Mouse (Mus musculus) hindbrain, embryonic 15.5 days (tissue): ENCODE measurements around the gene B3gnt9. TPM values are rescaled to one million over a fixed set of nuclear protein-coding genes. Genes with fewer than 3 reads are reported as not detected.

Source experiments
- ATAC-seq: fragments of 200-750 bp; cut with Nextera tagmentation; 2 replicates; pipeline ENCODE4 v1.8.0; 2017; ENCODE audit warnings: low read depth, moderate number of reproducible peaks, moderate TSS enrichment; ENCODE audit not compliant: low FRiP score
- H3K27ac ChIP-seq: fragments of 300-500 bp; sonication (generic); replicated peaks from 2 replicates; pipeline ENCODE4 v1.5.1; 2015; ENCODE audit warnings: mild to moderate bottlenecking, inconsistent platforms
- H3K27me3 ChIP-seq: fragments of 300-500 bp; sonication (generic); 2 replicates; pipeline ENCODE4 v1.6.1; 2015; ENCODE audit warnings: control low read depth, inconsistent platforms
- H3K36me3 ChIP-seq: fragments of 300-500 bp; sonication (generic); 2 replicates; pipeline ENCODE4 v1.6.1; 2015; ENCODE audit warnings: control low read depth, inconsistent platforms
- H3K4me1 ChIP-seq: fragments of 300-500 bp; sonication (generic); replicated peaks from 2 replicates; pipeline ENCODE4 v1.6.1; 2015; ENCODE audit warnings: control low read depth, inconsistent platforms
- H3K4me2 ChIP-seq: fragments of 300-500 bp; sonication (generic); 2 replicates; pipeline ENCODE4 v1.6.1; 2015; ENCODE audit warnings: moderate library complexity, mild to moderate bottlenecking, inconsistent platforms
- H3K4me3 ChIP-seq: fragments of 300-500 bp; sonication (generic); 2 replicates; pipeline ENCODE4 v1.5.1; 2015; ENCODE audit warnings: mild to moderate bottlenecking, inconsistent platforms
- H3K9ac ChIP-seq: fragments of 300-500 bp; sonication (generic); 2 replicates; pipeline ENCODE4 v1.6.1; 2015; ENCODE audit warnings: inconsistent platforms
- H3K9me3 ChIP-seq: fragments of 300-500 bp; sonication (generic); 2 replicates; pipeline ENCODE4 v1.6.1; 2016; ENCODE audit warnings: control low read depth, inconsistent platforms
- WGBS: fragments of 180-500 bp; shearing (Covaris S2); methylation state at CpG from one replicate; pipeline ENCODE4 v1.1.7; 2015; 5-methylcytosine and 5-hydroxymethylcytosine counted together
- polyA plus RNA-seq: library from polyadenylated mRNA; unstranded; fragments of >200 nt; fragmentation: Nextera tagmentation; extraction: Ambion mirVana; gene quantifications from 2 replicates; pipeline ENCODE4 v1.2.1, GENCODE M21; 2015

B3gnt9 gene
- polyA plus RNA-seq: 9.9 TPM in 2 replicates

DNA sequence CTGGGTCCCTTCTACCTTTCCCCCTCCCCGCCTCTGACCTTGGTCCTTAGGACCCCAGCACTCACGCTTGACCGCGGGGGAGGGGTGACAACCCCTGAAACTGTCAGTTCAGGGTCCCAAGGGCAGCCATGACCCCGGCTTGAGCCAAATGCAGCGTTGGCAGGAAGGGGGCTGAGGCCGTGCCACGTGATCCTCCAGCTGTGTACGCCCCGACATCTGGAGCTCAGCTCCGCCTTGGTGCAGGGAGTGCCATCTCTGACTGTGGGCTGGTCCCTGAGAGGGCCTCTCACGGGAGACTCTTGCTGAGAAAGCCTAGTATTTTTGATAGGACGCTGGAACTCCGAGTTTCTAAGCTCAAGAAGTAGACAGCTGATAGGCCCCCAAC, at the start of gene B3gnt9:
TSS of gene B3gnt9 (minus strand) at position 188 of the 385 bp plus-strand sequence.
- peaks cover 47% of the 10 kb centered on the region for H3K27me3 ChIP-seq
- 6% methylated on average over 14 of the region's 14 CpGs for WGBS
- peak within 1 kb of the TSS; percentile 60 for H3K9ac ChIP-seq
- H3K4me1 ChIP-seq: peaks cover 33% of the 10 kb centered on the region
- no peaks in the 10 kb centered on the region for H3K9me3 ChIP-seq
- H3K4me3 ChIP-seq: peak within 1 kb of the TSS; percentile 54
- peak within 1 kb of the TSS; percentile 63 for H3K27ac ChIP-seq
- H3K36me3 ChIP-seq: peaks cover 13% of the 10 kb centered on the region
- peak; percentile 31; the same call in 1 of the 2 replicates for ATAC-seq
- peak within 1 kb of the TSS; percentile 98 for H3K4me2 ChIP-seq

- peaks cover 61% of the 10 kb centered on the region for H3K36me3 ChIP-seq
- peaks cover 29% of the 10 kb centered on the region for H3K4me1 ChIP-seq
- no peak for ATAC-seq
- no peaks in the 10 kb centered on the region for H3K9me3 ChIP-seq
- H3K4me2 ChIP-seq: no peak overlapping the region
- 84% methylated on average over 9 of the region's 9 CpGs for WGBS
- no peak overlapping the region for H3K9ac ChIP-seq
- no peak overlapping the region for H3K4me3 ChIP-seq
- H3K27me3 ChIP-seq: no peaks in the 10 kb centered on the region
- no peak overlapping the region for H3K27ac ChIP-seq
These were observed 48.9 kb upstream of the B3gnt9 start for GRCm38 (mm10) chr8:105303874-105304273.

DNA sequence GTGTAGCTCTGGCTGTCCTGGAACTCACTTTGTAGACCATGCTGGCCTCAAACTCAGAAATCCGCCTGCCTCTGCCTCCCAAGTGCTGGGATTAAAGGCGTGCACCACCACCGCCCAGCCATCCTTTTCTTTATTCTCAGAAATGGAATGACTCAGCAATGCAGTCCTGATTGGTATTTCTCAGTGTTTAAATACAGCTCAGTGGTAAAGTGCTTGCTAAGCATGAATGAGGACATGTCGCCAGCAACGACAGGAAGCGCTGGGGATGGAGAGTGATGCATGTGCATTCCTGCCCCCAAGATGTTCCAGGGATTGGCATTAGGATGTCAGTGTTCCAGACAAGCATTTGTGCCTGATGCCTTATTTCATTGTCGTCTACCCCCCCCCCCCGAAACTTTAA, 48.4 kb upstream of the B3gnt9 start:
- H3K4me2 ChIP-seq: no peak overlapping the region
- peaks cover 59% of the 10 kb centered on the region for H3K36me3 ChIP-seq
- ATAC-seq: no peak
- 87% methylated on average over 8 of the region's 8 CpGs for WGBS
- H3K9me3 ChIP-seq: no peaks in the 10 kb centered on the region
- peaks cover 34% of the 10 kb centered on the region for H3K4me1 ChIP-seq
- no peak overlapping the region for H3K27ac ChIP-seq
- no peaks in the 10 kb centered on the region for H3K27me3 ChIP-seq
- H3K9ac ChIP-seq: no peak overlapping the region
- no peak overlapping the region for H3K4me3 ChIP-seq

GRCm38 (mm10) chr8:105299962-105300361, 45.0 kb upstream of the B3gnt9 start:
- no peak for ATAC-seq

DNA sequence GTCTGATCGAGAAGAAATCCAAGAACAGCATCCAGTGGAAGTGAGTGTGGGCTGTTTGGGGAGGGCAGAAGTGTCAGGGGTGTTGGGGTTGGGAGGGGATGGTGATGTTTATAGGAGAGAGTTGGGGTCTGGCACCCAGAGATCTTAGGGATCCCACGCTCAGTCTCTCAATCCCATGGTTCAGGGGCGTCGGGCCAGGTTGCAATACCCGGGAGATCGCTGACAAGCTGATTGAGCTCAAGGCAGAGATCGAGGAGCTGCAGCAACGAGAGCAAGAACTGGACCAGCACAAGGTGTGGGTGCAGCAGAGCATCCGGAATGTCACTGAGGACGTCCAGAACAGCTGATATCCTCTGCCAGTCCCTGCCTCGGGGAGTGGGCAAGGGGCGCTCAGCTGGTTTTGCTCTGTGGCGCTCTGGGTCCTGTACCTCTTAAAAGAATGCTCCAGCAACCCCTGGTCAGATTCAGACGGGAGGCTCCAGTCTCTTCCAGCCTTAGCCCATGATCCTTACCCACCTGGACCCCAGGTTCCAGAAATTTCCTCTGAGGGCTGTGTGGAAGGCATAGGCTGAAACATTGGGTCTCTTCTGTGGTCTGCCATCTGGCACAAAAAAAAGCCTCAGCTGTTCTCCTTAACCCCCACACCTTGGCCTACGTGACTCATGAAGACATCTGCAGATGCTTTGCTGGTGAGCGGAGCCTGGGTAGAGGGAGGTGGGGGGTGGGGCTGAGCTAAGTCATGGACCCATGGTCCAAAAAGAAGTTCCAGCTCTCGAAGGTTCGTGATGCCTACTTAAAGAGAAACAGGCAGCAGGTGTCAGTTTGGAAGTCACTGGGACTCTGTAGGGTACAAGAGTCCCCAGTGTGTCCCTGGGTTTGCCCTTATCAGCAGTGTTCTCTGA, 43.6 kb upstream of the B3gnt9 start:
- no peak for ATAC-seq
- Histone ChIP-seq H3K27ac (peak overlapping the region; percentile 73; the same call in 1 of the 2 replicates), H3K27me3 (no peaks in the 10 kb centered on the region), H3K9ac (peak overlapping the region; percentile 85), H3K4me1 (peaks cover 30% of the 10 kb centered on the region), H3K4me3 (peak overlapping the region; percentile 99), H3K4me2 (peak overlapping the region; percentile 95), H3K9me3 (no peaks in the 10 kb centered on the region), H3K36me3 (peaks cover 43% of the 10 kb centered on the region)
- WGBS: 70% methylated on average over 18 of the region's 18 CpGs

More at GRCm38 (mm10) chr8:105299962-105300361, 45.0 kb upstream of the B3gnt9 start:
- no peaks in the 10 kb centered on the region for H3K9me3 ChIP-seq
- 97% methylated on average over 8 of the region's 8 CpGs for WGBS
- H3K36me3 ChIP-seq: peaks cover 51% of the 10 kb centered on the region
- no peak overlapping the region for H3K4me2 ChIP-seq
- peaks cover 32% of the 10 kb centered on the region for H3K4me1 ChIP-seq
- no peak overlapping the region for H3K27ac ChIP-seq
- no peak overlapping the region for H3K4me3 ChIP-seq
- H3K9ac ChIP-seq: no peak overlapping the region
- no peaks in the 10 kb centered on the region for H3K27me3 ChIP-seq

DNA sequence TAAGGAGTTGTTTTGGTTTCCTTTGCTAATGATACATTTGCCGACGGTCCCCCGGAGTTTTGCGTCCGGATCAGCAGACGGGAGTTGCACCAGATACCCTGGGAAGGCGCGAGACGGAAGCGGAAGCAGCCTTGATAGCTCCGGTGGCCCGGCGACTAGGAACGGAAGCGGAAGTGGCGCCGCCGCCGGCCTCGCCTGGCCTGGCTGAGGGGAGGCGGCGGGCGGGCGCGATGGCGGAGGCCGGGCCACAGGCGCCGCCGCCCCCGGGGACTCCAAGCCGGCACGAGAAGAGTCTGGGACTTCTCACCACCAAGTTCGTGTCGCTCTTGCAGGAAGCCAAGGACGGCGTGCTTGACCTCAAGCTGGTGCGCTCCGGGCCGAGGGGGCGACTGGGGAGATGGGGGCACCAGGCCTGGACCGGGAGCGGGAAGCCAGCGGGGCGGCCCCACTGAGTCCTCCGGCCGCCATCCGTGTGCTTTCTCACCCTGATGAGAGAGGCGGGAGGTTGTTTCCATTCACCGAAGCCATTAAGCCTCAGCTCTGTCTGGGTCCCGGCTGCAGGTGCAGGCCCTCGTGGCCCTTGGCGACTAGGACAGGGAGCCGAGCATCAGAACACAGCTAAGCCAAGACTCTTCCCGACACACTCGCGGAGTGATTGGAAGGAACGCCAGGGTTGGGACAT, 42.7 kb upstream of the B3gnt9 start, which contains the start of gene E2f4:
TSS of gene E2f4 (plus strand) at position 153 of the 682 bp plus-strand sequence.
- H3K4me3 ChIP-seq: peak within 1 kb of the TSS; percentile 99
- WGBS: under 1% methylated on average over 58 of the region's 58 CpGs
- H3K4me2 ChIP-seq: peak within 1 kb of the TSS; percentile 95
- H3K27ac ChIP-seq: peak within 1 kb of the TSS; percentile 73
- peak within 1 kb of the TSS; percentile 85 for H3K9ac ChIP-seq
- H3K36me3 ChIP-seq: peaks cover 34% of the 10 kb centered on the region
- H3K4me1 ChIP-seq: peaks cover 30% of the 10 kb centered on the region
- no peaks in the 10 kb centered on the region for H3K9me3 ChIP-seq
- ATAC-seq: peak; percentile 88
- H3K27me3 ChIP-seq: no peaks in the 10 kb centered on the region

GRCm38 (mm10) chr8:105295895-105296573, 41.1 kb upstream of the B3gnt9 start, which contains the start of gene Exoc3l:
Gene Exoc3l (minus strand): TSS chr8:105296101.
- H3K9ac ChIP-seq: no peak within 1 kb of the TSS
- H3K27ac ChIP-seq: peak within 1 kb of the TSS; percentile 73
- H3K36me3 ChIP-seq: peaks cover 19% of the 10 kb centered on the region
- H3K9me3 ChIP-seq: no peaks in the 10 kb centered on the region
- WGBS: 65% methylated on average over 11 of the region's 11 CpGs
- no peaks in the 10 kb centered on the region for H3K27me3 ChIP-seq
- H3K4me1 ChIP-seq: peaks cover 30% of the 10 kb centered on the region
- H3K4me3 ChIP-seq: peak within 1 kb of the TSS; percentile 99; the same call in 1 of the 2 replicates
- ATAC-seq: no peak
- H3K4me2 ChIP-seq: peak within 1 kb of the TSS; percentile 95

DNA sequence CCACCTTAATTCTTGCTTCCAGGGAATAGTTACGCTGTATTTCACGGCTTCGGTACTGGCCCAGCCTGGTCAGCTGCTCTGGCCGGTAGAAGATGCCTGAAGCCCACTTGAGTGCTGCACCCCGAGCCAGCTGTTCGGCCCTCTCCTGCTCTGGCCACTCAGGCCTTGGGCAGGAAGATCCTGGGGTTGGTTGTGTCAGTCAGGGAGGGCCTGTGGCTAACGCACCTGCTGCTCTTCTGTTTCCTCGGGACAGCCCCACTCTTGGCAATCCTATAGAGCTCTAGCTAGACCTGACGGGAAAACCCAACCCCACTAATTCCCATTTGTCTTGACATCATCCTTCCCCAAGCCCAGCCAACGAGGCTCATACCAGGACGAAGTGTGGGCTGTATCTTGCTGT, 40.3 kb upstream of the B3gnt9 start:
- Histone ChIP-seq H3K36me3 (peaks cover 11% of the 10 kb centered on the region), H3K4me3 (no peak overlapping the region)

DNA sequence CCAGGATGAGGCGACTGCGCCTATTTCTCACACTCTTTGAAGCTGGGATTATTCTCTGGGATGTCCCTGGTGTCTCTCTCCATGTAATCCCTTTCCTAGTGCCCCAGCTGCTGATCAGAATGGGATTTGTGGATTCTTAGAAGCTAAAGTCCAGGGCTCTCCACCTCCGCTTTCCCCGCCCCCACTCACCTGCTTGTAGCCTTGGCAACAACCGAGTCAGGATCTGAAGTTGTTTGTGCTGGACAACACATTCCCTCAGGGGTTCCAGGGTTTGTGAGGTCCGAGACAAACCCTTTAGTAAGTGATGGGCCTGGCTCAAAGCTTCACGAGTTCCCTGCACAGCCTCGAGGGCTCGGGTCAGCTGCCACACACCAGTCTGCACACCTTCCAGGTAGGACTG, 39.8 kb upstream of the B3gnt9 start:
- Histone ChIP-seq H3K4me3 (no peak overlapping the region), H3K4me1 (peaks cover 35% of the 10 kb centered on the region), H3K9ac (no peak overlapping the region), H3K36me3 (peaks cover 6% of the 10 kb centered on the region; the same call in 1 of the 2 replicates), H3K27me3 (no peaks in the 10 kb centered on the region), H3K27ac (no peak overlapping the region), H3K9me3 (no peaks in the 10 kb centered on the region), H3K4me2 (0 out of 2 replicates have a peak overlapping the region, but pooled peaks have one; percentile 22)
- ATAC-seq: no peak
- WGBS: 72% methylated on average over 9 of the region's 9 CpGs

More for the DNA sequence above, 40.3 kb upstream of the B3gnt9 start:
- 76% methylated on average over 11 of the region's 11 CpGs for WGBS
- Histone ChIP-seq H3K27ac (no peak overlapping the region), H3K9ac (no peak overlapping the region), H3K4me1 (peaks cover 35% of the 10 kb centered on the region), H3K9me3 (no peaks in the 10 kb centered on the region), H3K4me2 (0 out of 2 replicates have a peak overlapping the region, but pooled peaks have one; percentile 22), H3K27me3 (no peaks in the 10 kb centered on the region)
- ATAC-seq: no peak

- WGBS: 64% methylated on average over 19 of the region's 19 CpGs
- peaks cover 26% of the 10 kb centered on the region for H3K4me1 ChIP-seq
- H3K9me3 ChIP-seq: no peaks in the 10 kb centered on the region
- H3K36me3 ChIP-seq: no peaks in the 10 kb centered on the region
- ATAC-seq: no peak
- H3K4me2 ChIP-seq: no peak overlapping the region
- H3K27ac ChIP-seq: no peak overlapping the region
- no peak overlapping the region for H3K9ac ChIP-seq
- H3K27me3 ChIP-seq: no peaks in the 10 kb centered on the region
- H3K4me3 ChIP-seq: no peak overlapping the region
These were observed 38.5 kb upstream of the B3gnt9 start for GRCm38 (mm10) chr8:105293405-105293804.

- WGBS: 82% methylated on average over 7 of the region's 7 CpGs
- ATAC-seq: no peak
- Histone ChIP-seq H3K9ac (no peak overlapping the region), H3K36me3 (no peaks in the 10 kb centered on the region), H3K9me3 (no peaks in the 10 kb centered on the region), H3K27me3 (no peaks in the 10 kb centered on the region), H3K4me1 (peaks cover 31% of the 10 kb centered on the region), H3K4me3 (no peak overlapping the region), H3K4me2 (no peak overlapping the region), H3K27ac (no peak overlapping the region)
These were observed 37.5 kb upstream of the B3gnt9 start for GRCm38 (mm10) chr8:105292471-105292870.
